Mouse (Mus musculus) CH12F3 (cell line): Measurements from ENCODE around the gene Mrpl14.

Experiments
- in situ Hi-C: fragments of 300-500 bp; cut with MboI; formaldehyde crosslinking; loops from 2 replicates; pipeline ENCODE4 v1.14.3; 2020; ENCODE audit warnings: low sequenced_read_pairs

Gene Mrpl14

DNA sequence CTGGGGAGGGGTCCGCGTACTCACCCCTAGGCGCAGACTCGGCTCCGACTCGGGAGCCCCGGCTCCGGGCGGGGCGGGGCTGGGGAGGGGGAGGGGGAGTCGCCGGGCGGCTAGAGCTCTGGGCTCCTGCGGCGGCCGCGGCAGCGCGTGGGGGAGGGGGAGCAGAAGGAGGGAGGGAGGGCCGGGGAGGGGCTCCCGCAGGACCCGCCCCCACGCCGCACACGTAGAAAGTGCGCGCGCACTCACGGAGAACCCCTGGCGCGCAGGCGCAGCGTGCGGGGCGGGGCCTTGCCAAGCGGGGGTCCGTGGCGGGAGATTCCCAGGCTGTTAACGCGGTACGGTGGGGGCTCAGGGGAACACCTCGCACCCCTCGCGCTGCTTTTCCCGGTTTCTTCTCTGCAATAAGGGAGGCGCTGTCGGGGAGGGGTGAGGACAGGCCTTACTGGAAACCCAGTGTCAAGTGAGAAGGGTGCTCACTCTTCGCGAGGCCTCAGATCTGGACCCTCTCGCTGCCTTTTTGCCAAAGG is at the start of gene Mrpl14:
Mrpl14 (plus strand) TSS at position 230 of the 527 bp plus-strand sequence.
- in situ Hi-C loops: no loop called here

DNA sequence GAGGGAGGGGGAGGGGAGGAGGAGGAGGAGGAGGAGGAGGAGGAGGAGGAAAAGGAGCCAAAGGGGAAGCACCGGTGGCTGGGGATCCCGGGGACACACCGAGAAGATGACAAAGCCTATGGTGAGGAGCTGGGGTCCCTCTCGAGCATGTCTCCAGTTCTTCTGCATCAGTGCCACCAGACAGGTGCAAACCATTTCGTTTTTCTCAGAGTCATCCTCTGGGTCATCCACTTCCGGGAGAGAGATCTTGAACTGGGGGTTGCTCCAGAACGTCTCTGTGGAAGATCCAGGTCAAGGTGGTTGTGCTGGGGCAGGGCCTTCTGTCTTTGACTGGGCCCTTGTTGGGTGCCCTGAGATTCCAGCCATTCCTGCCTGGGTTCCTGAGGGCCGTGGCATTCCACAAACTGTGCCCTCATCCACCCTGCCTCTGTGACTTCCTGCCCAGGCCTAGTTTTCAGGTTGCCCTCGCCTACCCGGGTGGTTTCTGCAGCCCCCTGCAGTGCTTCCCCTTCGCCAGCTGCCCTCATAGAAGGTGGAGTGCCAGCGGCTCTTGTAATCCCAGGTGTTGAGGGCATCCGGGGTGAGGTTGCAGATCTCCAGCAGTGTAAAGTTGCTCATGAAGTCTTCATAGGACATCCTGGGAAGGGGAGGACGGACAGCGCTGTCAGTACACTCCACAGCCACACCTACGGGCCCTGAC is 47.4 kb upstream of the Mrpl14 start:
- in situ Hi-C loops: no loop called here

DNA sequence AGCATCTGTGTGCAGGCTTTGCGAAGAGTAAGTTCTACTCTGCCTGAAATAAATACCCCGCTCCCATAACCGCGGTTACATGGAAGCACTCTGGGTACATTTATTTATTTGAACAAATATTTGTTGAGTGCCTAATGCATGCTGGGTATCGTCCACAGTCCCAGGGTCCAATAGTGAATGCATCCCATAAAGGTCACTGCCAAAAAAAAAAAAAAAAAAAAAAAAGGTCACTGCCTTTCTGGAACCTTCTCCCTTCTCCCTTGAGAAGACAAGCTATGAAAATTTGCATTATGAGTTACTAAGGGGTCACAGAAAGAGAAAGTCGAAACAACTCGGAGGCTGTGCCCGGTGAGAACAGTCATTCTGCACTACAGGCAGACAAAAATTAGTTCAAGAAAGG is 44.1 kb upstream of the Mrpl14 start:
- in situ Hi-C loops: no loop called here

DNA sequence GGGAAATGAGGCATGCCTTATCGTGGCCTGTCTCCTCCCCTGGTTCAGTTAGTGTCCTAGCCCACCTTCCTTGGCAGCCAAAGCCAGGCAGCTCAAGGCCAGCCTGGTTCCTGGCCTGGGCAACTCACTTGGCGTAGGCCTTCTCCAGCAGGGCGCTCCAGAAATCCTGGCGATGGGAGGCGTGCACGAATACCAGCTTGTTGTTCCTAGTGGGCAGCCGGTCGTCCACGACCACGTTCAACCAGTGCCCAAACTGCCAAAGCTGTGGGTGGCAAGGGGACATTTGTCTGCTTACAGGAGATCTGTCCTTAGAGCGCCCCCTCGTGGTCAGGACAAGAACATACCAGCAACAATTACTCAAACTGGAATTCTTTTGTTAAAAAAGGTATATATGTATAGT is 43.4 kb upstream of the Mrpl14 start:
- in situ Hi-C loops: no loop called here

DNA sequence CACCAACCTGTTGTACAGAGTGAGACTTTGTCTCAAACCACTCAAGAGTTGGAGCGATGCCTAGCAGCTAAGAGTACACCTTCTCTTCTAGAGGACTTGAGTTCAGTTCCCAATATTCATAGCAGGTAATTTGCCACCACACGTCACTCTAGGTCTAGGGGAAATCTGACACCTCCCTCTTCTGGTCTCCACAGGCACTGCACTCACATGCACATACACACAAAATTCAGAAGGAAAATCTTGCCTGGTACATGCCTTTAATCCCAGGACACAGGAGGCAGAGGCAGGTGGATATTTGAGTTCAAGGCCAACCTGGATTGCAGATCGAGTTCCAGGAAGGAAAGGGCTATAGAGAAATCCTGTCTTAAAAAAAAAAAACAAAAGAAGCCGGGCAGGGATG is 41.9 kb upstream of the Mrpl14 start:
- in situ Hi-C loops: no loop called here

DNA sequence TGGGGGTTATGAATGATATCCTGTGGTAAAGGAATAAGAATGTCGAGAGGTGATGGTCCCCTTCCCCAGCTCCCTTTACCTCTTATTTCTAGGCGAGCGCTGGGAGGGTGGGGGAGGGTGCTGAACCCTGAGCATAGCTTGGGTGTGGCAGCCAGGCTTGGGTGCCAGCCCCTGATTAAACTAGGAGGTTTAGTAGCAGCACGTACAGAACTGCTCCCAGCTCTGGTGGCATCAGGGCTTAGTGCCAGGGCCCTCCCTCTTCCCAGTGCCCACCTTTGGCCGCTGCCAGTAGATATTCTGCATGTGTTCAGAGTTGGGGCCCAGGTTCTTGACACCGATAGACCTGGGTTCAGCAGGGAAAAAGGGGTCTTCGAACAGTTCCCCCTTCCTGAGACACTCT is 32.9 kb upstream of the Mrpl14 start:
- in situ Hi-C loops: no loop called here

DNA sequence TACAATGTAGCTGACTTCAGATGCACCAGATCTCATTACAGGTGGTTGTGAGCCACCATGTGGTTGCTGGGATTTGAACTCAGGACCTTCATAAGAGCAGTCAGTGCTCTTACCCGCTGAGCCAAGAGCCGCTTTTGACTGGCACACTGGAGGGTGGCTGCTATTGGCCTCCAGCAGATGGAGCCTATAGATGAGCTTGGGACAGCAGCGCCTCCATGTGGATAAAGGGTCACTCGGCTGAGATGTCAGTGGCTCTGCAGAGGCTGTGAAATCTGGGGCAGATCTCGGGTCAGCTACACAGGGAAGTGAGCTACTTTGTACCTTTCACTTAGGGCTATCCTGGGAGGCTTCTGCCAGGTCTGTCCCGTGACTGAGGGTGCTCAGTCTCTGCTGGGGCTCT is 30.3 kb upstream of the Mrpl14 start:
- in situ Hi-C loops: no loop called here

DNA sequence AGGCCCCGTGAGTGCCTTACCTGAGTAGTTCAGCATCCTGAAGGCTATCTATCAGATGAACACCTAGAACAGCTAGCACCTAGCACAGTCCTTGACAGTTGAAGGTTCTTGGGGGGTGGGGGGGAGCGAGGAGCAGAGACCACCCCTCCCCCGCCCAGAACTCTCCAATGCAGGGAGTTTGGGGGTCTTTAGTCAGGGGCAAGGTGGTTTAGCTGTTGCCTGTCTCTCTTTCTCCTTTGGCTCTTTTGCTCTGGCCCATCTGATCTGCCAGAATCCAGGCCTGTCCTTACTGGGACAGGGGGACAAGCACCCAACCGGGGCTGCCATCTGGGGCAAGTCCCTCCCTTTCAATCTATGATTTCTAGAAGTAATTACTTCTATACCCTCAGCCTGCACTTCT is 26.9 kb upstream of the Mrpl14 start, which contains the start of gene Capn11:
Capn11 (minus strand) TSS at position 101 of the 400 bp plus-strand sequence.
- in situ Hi-C loops: no loop called here

DNA sequence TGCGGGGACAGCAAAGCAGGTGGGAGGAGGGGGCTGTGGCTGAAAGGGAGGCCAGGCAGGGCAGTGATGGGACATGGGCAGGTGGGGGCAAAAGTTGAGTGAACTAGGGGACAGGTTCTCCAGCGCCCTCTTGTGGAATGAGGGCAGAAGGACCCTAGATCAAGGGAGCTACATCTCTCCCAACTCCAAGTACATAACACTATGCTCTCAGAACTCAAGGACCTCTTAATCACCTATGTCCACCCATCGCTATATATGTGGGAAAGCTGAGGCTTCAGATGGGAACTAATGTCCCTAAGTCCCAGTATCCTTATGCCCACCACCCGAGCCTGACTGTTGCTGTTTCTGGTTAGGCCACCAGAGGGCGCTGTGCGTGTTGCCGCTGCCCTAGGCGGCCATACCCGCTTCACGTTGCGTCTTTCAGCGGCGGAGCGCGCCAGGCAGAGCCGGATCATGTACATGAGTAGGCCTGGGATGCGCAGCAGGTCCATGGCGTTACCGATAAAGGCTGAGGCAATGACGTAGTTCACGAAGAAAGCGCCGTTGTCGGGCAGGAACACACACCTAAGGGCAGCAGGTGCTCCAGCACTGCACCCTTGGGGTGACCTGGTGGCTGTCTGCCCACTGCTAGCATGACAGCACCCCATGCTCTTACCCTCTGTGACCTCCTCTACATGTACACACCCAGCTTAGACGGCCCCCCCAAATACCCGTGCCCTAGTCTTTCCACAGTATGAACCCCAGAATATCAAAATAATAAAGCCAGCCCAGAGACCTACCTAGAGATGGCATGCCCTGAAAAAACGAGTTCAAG is 22.8 kb upstream of the Mrpl14 start:
- in situ Hi-C loops: no loop called here

DNA sequence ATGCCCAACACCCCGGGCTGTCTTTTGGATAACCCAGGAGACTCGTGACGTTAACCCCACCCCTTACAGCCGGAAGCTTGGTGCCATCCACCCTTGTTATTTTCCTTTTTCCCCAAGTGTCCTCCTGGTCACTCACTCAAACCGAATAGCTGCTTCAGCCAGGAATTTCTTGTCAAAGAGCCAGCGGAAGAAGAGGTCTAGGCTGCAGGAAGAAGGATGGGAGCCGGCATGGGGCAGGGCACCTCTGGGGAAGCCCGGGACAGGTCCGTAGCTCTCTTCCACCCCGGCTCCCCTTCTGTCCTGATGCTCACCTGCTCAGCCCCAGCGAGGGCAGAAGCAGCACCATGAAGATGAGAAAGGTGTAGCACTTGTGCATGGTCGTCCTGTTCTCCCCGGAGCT is 21.5 kb upstream of the Mrpl14 start:
- in situ Hi-C loops: no loop called here

DNA sequence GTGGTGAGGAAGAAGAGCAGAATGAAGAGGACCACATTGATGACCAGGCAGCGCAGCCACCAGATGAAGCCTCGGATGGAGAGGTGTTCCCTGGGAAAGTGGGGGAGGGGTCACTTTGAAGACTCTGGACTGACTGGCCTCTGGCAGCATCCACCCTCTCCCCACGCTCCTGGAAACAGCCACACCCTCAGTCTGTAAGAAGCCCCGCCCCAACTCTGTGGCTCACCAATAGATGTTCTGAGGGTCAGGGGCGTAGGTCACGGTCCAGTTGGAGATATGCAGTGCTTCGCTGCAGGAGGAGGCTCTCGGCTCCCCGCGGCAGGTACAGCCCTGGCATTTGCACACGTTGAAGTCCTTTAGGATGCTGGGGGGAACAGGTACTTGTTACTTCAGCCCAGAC is 20.0 kb upstream of the Mrpl14 start:
- in situ Hi-C loops: no loop called here

DNA sequence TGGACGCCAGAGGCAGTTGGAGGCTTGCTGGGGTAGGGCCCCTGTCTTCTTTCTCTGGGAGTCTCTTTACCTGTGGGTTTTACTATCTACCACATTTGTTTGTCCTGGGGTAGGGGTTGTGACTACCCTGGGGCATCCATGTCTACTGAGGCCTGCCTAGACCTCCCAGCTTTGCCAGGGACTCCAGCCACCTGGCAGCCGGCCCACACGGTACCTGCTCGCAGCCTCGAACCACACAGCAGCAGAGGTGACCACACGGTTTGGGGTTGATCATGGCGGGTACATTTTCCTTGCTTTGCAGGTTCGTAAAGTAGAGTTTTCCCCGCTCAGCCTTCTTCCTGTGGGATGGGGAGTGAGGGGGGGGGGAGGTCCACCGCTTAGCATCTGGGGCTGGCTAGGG is 18.6 kb upstream of the Mrpl14 start:
- in situ Hi-C loops: no loop called here

DNA sequence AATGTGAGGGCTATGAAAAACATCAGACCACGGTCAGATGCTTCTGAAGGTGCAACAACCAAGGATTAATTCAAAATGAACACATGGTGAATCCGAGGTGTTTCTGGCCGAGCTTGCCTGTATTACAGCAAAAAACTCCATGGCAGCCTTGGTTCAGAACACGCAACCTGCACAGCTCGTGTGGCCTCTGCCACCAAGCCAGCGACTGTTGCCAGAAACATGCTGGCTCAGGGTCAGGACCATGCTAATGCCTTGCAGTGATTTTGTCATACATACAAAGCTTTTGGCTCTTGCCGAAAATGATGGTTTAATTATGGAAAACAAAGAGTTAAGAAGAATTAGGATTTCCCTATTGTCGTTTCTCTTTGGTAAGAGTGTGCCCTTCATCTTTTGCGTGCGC is 18.1 kb upstream of the Mrpl14 start:
- in situ Hi-C loops: no loop called here

DNA sequence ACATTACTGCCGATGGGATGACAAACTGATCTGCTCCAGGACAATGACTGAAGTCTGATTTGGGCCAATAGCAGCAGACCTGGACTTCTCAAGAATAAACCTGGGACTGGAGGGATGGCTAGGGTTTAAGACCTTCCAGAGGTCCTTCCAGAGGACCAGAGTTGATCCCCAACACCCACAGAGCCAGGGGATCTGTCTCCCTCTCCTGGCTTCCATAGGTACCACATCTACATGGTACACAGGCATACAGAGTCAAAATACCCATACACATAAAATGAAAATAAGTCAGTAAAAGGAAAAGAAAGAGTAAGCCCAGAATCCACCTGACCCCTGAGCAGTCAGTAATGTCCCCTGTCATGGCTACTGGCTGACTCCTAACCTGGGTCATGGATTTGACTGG is 14.3 kb upstream of the Mrpl14 start:
- in situ Hi-C loops: loop anchor here (5.0 kb wide), 1 partner anchor 50 kb away; no protein-coding TSS in a partner anchor

DNA sequence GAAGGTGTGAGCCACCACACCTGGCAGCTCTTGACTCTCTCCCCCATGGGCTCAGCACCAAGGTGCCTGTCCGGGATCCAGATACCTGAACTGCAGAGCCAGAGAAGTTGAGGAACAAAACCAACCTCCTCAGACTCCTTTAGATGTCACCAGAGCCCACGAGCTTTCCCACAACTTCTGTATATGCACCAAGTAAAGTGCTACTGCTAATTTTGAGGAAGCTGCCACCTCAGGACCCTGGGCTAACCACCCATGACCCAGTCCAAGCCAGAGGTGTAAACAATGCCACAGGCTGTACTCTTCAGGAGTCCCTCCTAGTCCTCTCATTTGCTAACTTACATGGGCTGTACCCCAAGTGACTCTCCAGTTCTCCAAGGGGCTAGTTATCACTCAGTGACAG is 13.5 kb upstream of the Mrpl14 start:
- in situ Hi-C loops: loop anchor here (5.0 kb wide), 1 partner anchor 50 kb away; no protein-coding TSS in a partner anchor

DNA sequence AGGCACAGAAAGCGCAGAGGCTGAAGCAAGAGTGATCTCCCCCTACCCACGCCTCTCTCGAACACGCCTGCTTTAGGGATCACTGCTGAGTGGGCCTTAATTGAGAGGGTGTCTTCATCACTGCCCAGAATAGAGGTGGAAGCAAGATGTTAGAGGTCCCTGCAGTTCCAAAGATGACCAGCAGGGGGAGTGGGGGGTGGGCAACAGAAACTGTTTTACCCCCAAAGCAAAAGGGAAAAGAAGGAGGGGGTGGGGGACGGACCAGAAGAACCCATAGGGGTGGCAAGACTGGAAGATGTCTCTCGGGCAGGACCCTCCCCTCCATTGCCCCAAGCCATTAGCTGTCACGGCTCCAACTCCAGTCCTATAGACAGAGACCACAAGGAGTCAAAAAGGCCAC is 8.0 kb upstream of the Mrpl14 start:
- in situ Hi-C loops: loop anchor here (5.0 kb wide), 1 partner anchor 39 kb away; no protein-coding TSS in a partner anchor

DNA sequence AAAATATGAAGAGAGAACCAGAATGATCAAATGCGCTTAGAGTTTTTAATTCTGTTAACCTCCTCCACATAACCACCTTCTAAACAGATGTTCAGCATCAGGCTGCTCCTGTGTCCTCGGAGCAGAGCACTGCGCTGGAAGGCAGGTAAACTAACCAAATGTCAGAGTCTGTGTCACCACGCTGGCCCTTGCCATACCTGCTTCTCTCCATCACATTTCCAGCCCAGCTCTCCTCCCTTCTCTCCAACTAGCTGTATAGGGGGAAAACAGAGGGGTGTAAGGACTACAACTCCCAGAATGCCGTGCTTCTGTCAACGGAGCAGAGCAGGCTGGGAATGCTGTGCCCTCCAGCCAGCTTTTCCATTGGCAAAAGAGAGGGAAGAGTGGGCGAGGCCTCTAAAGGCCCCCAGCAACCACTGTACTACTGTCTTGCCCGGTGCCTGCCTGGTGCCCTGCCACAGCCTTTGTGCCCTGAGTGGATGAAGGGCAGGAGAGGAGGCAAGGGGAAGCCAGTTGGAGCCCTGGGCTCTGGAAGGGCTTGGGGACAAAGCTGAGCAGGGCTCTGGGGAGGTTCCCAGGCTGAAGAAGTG is 5.6 kb upstream of the Mrpl14 start:
- in situ Hi-C loops: no loop called here

DNA sequence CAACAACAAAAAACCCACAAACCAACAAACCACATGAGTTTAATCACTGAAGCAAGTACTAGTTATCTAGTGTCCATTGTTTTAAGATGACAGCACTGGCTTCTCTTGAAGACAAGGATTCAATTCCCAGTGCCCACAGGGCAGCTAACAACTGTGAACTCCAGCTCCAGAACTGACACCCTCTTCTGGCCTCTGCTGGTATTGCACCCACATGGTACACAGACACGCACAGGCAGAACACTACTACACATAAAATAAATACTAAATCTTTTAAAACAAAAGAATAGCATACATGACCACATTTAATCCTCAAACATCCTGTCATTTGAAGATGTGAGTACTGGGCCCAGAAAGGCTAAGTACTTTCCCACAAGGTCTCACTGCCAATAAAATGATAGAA is 4.5 kb upstream of the Mrpl14 start:
- in situ Hi-C loops: no loop called here

DNA sequence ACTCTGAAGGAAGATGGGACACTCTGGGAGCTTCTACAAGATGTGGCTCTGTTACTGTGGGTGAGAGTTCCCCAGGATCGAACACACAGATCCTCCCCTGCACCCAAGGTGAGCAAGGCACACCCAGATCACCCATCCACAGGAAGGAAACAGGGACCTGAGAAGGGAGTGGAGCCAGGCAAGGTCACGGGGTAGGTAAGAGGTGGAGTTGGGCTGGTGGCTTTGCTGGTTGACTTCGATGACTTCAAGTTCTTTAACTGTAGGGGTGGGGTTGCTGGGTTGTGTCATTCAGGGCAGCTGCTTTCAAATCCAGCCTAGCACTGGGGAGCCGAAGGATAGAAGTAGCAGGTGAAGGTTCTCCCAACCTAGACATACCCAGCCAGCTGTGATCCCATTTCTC is 3.3 kb upstream of the Mrpl14 start:
- in situ Hi-C loops: no loop called here

DNA sequence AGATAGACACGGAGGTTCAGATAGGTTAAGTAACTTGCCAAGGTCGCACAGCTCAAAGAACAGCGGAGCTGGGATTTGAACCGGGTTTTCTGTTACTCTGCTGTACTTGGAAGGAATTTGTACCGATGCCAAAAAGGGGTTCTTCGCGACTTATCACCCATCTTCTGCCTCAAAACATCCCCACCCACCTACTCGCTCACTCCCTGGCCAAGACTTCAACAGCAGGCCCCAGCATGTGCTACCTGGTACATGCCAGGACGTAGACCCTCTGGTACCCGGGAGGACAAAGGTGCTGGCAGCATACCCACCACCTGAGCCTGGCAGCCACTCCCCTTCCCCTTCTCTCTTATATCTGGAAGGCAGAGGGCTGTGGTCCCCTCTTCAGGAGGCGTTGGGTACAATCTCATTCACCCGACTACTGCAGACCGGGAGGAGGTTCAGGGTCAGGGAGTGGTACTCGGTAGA is 1.4 kb upstream of the Mrpl14 start:
- in situ Hi-C loops: no loop called here
